10 mouse cellular contexts compared by ENCODE assay signal in genomic region chr19:3774159-3774558, GRCm38 (mm10). TPM values are rescaled to one million over a fixed set of nuclear protein-coding genes. Genes with fewer than 3 reads are reported as not detected.
DNase-seq lines count a peak whose midpoint lies in the region; ATAC-seq and TF ChIP-seq lines count a peak whose summit lies in the region.
"Had no signal": no experiment of that assay in that cellular context is flagged by ENCODE, and none has a peak within 500 bp of the region (broad histone marks: within the 10 kb centered on the region; RNA-seq: fewer than 3 reads in every experiment).

No protein-coding gene starts in this region.

- ATAC-seq in hindbrain, postnatal 0 days: no peak
- ATAC-seq in hindbrain, embryonic 11.5 days (ENCODE audit: low FRiP score): no peak
- ATAC-seq in lung, postnatal 0 days: no peak
- no peak for ATAC-seq in midbrain, embryonic 13.5 days

- no peak overlapping the region for H3K27ac ChIP-seq in hindbrain, postnatal 0 days
- H3K27ac ChIP-seq in hindbrain, embryonic 11.5 days (ENCODE audit: low read depth, low read length): no peak overlapping the region
- H3K27ac ChIP-seq in lung, postnatal 0 days (ENCODE audit: low read length): no peak overlapping the region
- no peak overlapping the region for H3K27ac ChIP-seq in midbrain, embryonic 13.5 days
- H3K27ac ChIP-seq: heart, embryonic 13.5 days; liver, embryonic 13.5 days had no signal

- H3K36me3 ChIP-seq in hindbrain, postnatal 0 days (ENCODE audit: insufficient read depth, low read length): no peaks in the 10 kb centered on the region
- H3K36me3 ChIP-seq in hindbrain, embryonic 11.5 days (ENCODE audit: control insufficient read depth, insufficient read depth, low read length): no peaks in the 10 kb centered on the region
- no peaks in the 10 kb centered on the region for H3K36me3 ChIP-seq in lung, postnatal 0 days (ENCODE audit: insufficient read depth, low read length)
- peaks cover 17% of the 10 kb centered on the region for H3K36me3 ChIP-seq in midbrain, embryonic 13.5 days

- DNase-seq in hindbrain, postnatal 0 days (ENCODE audit: low spot score): no peak
- no peak for DNase-seq in hindbrain, embryonic 11.5 days (ENCODE audit: low spot score)
- peak; percentile 43 to 52 for DNase-seq in B cell, adult 2 months
- DNase-seq in T-cell, adult 2 months (ENCODE audit: low spot score): peak; percentile 32
- DNase-seq in lung, postnatal 0 days (ENCODE audit: low spot score): peak; percentile 24
- DNase-seq in gastrocnemius, adult 18-20 months (ENCODE audit: low spot score): no peak
- no peak for DNase-seq in frontal cortex, postnatal 14 days (ENCODE audit: low spot score in 2 of 2)
- DNase-seq: liver, embryonic 13.5 days had no signal

- H3K9me3 ChIP-seq in hindbrain, postnatal 0 days (ENCODE audit: low read length): no peaks in the 10 kb centered on the region
- H3K9me3 ChIP-seq in hindbrain, embryonic 11.5 days (ENCODE audit: control insufficient read depth, low read length): no peaks in the 10 kb centered on the region
- no peaks in the 10 kb centered on the region for H3K9me3 ChIP-seq in lung, postnatal 0 days (ENCODE audit: low read length)
- no peaks in the 10 kb centered on the region for H3K9me3 ChIP-seq in midbrain, embryonic 13.5 days
- H3K9me3 ChIP-seq: heart, embryonic 13.5 days; liver, embryonic 13.5 days had no signal

- H3K27me3 ChIP-seq in hindbrain, postnatal 0 days (ENCODE audit: insufficient read depth, low read length): no peaks in the 10 kb centered on the region
- no peaks in the 10 kb centered on the region for H3K27me3 ChIP-seq in hindbrain, embryonic 11.5 days (ENCODE audit: control insufficient read depth, insufficient read depth, low read length)
- no peaks in the 10 kb centered on the region for H3K27me3 ChIP-seq in lung, postnatal 0 days (replicated peaks; ENCODE audit: insufficient read depth, low read length)
- no peaks in the 10 kb centered on the region for H3K27me3 ChIP-seq in midbrain, embryonic 13.5 days
- H3K27me3 ChIP-seq: heart, embryonic 13.5 days; liver, embryonic 13.5 days had no signal

- H3K4me1 ChIP-seq in hindbrain, postnatal 0 days (ENCODE audit: insufficient read depth, low read length): peaks cover 7% of the 10 kb centered on the region
- peaks cover 4% of the 10 kb centered on the region; the same call in 1 of the 2 replicates for H3K4me1 ChIP-seq in hindbrain, embryonic 11.5 days (replicated peaks; ENCODE audit: control insufficient read depth, insufficient read depth, low read length)
- 0 out of 2 replicates have a peak, but pooled peaks cover 9% of the 10 kb centered on the region for H3K4me1 ChIP-seq in lung, postnatal 0 days (ENCODE audit: insufficient read depth, low read depth, low read length)
- peaks cover 30% of the 10 kb centered on the region for H3K4me1 ChIP-seq in midbrain, embryonic 13.5 days (replicated peaks)

- no peak overlapping the region for H3K9ac ChIP-seq in hindbrain, postnatal 0 days (replicated peaks; ENCODE audit: low read length)
- no peak overlapping the region for H3K9ac ChIP-seq in hindbrain, embryonic 11.5 days (ENCODE audit: low read depth, low read length)
- H3K9ac ChIP-seq in lung, postnatal 0 days (replicated peaks; ENCODE audit: low read depth): no peak overlapping the region
- no peak overlapping the region for H3K9ac ChIP-seq in midbrain, embryonic 13.5 days (replicated peaks)
- H3K9ac ChIP-seq: heart, embryonic 13.5 days; liver, embryonic 13.5 days had no signal

- WGBS in hindbrain, postnatal 0 days: 70% methylated on average over 2 of the region's 2 CpGs
- 81% methylated on average over 2 of the region's 2 CpGs for WGBS in hindbrain, embryonic 11.5 days
- WGBS in lung, postnatal 0 days: 65% methylated on average over 2 of the region's 2 CpGs
- 83% methylated on average over 2 of the region's 2 CpGs for WGBS in midbrain, embryonic 13.5 days

- peak; percentile 33; the same call in 1 of the 2 replicates for TF ChIP-seq CTCF in hindbrain, postnatal 0 days (IDR thresholded peaks at IDR 0.05; ENCODE audit: low read depth)
- peak; percentile 60 for TF ChIP-seq CTCF in lung, postnatal 0 days (IDR thresholded peaks at IDR 0.05)

- no peak for TF ChIP-seq EP300 in lung, postnatal 0 days (IDR thresholded peaks at IDR 0.05)

- H3K4me2 ChIP-seq in hindbrain, postnatal 0 days (ENCODE audit: low read depth, low read length): no peak overlapping the region
- no peak overlapping the region for H3K4me2 ChIP-seq in hindbrain, embryonic 11.5 days (replicated peaks; ENCODE audit: low read depth, low read length)
- no peak overlapping the region for H3K4me2 ChIP-seq in lung, postnatal 0 days (replicated peaks; ENCODE audit: low read depth, low read length)
- no peak overlapping the region for H3K4me2 ChIP-seq in midbrain, embryonic 13.5 days (replicated peaks)
- H3K4me2 ChIP-seq: heart, embryonic 13.5 days; liver, embryonic 13.5 days had no signal

- H3K4me3 ChIP-seq in hindbrain, postnatal 0 days (ENCODE audit: low read length): no peak overlapping the region
- H3K4me3 ChIP-seq in hindbrain, embryonic 11.5 days (ENCODE audit: low read depth, low read length): no peak overlapping the region
- H3K4me3 ChIP-seq in lung, postnatal 0 days (ENCODE audit: low read depth, low read length): no peak overlapping the region
- H3K4me3 ChIP-seq in midbrain, embryonic 13.5 days (replicated peaks): no peak overlapping the region
- H3K4me3 ChIP-seq: heart, embryonic 13.5 days; liver, embryonic 13.5 days had no signal

RNA-seq across cellular contexts. Expression of gene Kmt5b, which starts 6.9 kb away (rescaled TPM):
- total RNA-seq in hindbrain, postnatal 0 days (2014; rRNA removed): 43.5 and 54.8 TPM in 2 replicates
- 32.8 and 35.0 TPM in 2 replicates for polyA plus RNA-seq in hindbrain, postnatal 0 days (2015; fragmentation: Nextera tagmentation; extraction: Ambion mirVana)
- polyA plus RNA-seq in hindbrain, embryonic 11.5 days (2014; fragmentation: Nextera tagmentation; extraction: Ambion mirVana): 43.9 and 52.7 TPM in 2 replicates
- polyA plus RNA-seq in lung, postnatal 0 days (2015; fragmentation: Nextera tagmentation; extraction: Ambion mirVana): 20.5 and 23.7 TPM in 2 replicates
- 10 to 100 TPM; 19.1 to 19.6 TPM for total RNA-seq in gastrocnemius, adult 18-20 months (2021)
- 56.7 and 61.6 TPM in 2 replicates for polyA plus RNA-seq in midbrain, embryonic 13.5 days (2015; fragmentation: Nextera tagmentation; extraction: Ambion mirVana)

Comparison
In these comparisons a context has a peak if more than half of its experiments do, and no peak if none do; other contexts are left out.
1. DNase-seq: peak in B cell, adult 2 months (2 of 2), T-cell, adult 2 months (single experiment) and lung, postnatal 0 days (single experiment); none in hindbrain, postnatal 0 days (single experiment), hindbrain, embryonic 11.5 days (single experiment), gastrocnemius, adult 18-20 months (single experiment) and frontal cortex, postnatal 14 days (0 of 2).